Mouse (Mus musculus): ENCODE results near the gene Adgrg3. TPM values are rescaled to one million over a fixed set of nuclear protein-coding genes. Genes with fewer than 3 reads are reported as not detected.

Gene Adgrg3
- total RNA-seq, 2 experiments from 2014 or later: 142 to 170 TPM

DNA sequence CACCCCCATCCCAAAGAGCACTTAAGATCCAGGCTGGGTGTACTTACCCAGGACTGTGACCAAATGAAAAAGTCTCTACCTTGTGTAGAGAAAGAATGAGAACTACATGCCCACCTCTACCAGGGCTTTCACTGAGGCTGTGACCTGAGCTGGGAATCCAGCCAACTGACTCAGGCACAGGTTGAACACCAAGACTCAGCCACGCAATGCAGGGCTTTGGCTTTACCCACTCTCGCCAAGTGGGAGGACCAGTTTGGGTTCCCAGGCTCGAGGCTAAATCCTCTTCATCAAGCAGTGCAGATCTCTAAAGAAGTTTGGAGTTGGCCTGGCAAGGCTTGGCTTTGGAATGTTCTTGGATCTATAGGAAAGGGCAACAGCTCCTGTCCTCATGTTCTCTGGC lies 58.0 kb downstream of the Adgrg3 start:
- ATAC-seq (replicated peaks; ENCODE audit: poor library complexity, severe bottlenecking): no peak

DNA sequence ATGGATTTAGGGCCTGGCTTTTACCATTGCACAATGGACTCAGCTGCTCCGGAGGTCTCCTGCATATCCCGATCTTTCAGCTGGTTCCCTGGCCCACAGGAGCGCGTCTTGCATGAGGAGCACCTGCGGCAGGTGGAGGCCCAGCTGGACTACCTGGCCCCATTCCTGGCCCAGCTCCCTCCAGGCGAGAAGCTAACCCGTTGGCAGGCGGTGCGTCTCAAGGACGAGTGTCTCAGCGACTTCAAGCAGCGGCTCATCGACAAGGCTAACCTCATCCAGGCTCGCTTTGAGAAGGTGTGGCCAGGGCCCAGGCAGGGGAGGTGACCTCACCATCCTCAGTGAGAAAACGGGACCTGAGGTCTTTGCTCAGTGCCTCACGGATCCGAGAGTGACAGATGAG lies 58.7 kb downstream of the Adgrg3 start:
- no peak for ATAC-seq (replicated peaks; ENCODE audit: poor library complexity, severe bottlenecking)

DNA sequence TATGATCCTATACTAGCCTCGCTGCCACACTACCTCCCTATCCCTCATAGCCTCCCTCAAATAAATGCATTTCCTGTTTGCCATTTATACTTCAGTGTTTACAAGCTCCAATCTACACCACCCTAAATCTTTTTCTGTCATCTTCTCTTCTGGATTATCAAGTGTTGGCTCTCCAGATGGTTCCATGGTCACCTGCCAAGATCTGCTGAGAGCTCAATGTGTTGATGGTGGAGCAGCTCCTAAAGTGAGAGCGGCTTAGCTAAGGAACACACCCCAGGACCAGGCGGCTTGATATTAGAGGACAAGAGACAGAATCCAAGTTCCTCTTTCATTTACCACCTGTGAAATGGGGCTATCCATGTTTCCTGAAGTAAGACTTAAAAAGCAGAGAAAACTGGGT lies 60.6 kb downstream of the Adgrg3 start:
- no peak for ATAC-seq (replicated peaks; ENCODE audit: poor library complexity, severe bottlenecking)

DNA sequence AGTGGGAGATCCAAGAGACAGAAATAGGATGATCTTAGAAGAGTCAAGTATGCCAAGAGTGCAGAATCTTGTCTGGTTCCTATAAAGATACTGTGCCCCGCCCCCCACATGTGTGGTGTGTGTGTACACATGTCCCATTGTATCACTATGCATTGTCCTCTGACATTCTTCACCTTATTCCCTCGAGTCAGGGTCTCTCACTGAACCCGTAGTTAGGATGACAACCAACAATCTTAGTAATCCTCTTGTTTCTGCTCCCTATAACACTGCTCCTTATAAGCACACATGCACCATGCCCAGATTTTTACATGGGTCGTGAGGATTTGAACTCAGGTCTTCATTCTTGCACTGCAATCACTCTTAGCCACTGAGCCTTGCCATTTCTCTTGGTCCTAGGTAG lies 61.8 kb downstream of the Adgrg3 start:
- no peak for ATAC-seq (replicated peaks; ENCODE audit: poor library complexity, severe bottlenecking)

DNA sequence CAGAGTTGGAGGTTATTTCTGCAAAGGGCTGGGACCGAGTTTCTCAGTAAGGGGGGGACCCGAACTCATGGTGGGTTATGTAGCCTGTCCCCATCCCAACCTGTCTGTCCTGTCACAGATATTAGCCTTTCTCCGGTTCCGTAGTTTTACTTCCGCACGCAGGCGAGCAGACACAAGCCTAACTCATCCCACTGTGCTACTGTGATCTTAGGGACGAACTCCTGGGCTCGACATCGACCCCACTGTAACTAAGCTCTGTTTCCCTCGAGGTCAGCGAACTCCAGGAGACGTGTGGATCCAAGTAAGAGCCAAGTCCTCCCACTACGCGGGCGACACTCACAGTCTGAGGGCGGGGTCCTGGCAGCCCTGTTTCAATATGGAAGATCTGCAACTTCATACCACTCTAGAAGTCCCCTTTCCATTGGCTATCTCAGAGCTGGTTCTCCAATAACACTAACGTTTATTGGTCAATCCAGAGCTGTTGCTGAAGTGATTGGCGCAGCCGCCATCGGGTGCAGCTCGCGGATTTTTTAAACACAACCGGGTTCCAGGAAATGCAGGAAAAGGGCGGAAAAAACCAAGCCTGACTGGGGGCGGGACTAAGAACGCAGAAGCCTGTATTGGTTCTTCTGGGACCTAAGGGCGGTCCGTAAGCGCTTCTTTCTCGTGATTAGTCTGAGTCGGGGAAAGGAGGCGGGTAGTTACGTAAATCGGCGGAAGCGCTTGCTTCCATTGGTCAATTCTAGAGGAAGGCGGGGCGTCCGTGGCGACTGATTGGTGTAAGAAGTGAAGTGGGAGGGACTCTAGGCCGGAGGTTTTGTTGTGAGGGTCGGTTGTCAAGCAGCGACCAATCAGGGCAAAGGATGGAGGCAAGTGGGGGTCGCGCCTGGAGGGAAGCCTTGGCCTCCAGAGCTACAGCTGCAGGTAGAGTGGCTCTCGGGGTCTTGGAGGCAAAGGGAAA lies 63.2 kb downstream of the Adgrg3 start, which contains the start of gene Katnb1:
Gene Katnb1 (plus strand): TSS at position 806 of the 961 bp plus-strand sequence.
- peak; percentile 84 for ATAC-seq (replicated peaks; ENCODE audit: poor library complexity, severe bottlenecking)

DNA sequence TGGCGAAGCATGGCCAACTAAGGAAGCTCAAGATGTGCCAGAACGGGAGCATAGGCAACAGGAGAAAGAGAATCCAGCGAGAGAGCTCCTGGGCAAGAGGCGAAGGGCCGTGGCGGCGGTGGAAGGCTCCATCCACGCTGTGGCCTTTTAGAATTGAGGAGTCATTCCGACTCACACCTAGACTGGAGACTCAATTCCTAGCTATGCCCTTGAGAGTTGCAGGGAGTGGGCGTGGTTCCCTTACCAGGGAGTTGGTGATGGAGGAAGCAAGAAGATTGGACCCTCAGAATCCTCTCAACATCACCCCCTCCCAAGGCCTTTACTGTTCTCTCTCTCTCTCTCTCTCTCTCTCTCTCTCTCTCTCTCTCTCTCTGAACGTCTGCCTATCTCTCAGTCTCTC lies 64.2 kb downstream of the Adgrg3 start:
- no peak for ATAC-seq (replicated peaks; ENCODE audit: poor library complexity, severe bottlenecking)

DNA sequence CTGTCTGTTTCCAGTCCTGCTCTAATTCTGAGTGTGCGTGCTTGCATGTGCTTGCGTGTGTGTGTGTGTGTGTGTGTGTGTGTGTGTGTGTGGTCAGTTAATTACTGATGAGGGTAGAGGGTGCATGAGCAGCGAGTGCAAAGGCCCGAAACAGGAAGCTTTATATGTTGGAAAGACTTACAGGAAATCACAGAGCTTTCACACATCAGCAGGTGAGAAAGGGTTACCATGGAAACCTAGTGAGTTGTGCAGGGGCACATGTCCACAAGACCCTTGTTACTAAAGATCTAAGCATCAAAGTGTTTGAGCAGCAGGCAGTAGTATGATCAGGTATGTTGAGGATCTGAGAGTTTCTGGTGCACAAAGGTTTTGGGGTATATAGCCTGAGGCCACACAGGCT lies 66.8 kb downstream of the Adgrg3 start:
- no peak for ATAC-seq (replicated peaks; ENCODE audit: poor library complexity, severe bottlenecking)

DNA sequence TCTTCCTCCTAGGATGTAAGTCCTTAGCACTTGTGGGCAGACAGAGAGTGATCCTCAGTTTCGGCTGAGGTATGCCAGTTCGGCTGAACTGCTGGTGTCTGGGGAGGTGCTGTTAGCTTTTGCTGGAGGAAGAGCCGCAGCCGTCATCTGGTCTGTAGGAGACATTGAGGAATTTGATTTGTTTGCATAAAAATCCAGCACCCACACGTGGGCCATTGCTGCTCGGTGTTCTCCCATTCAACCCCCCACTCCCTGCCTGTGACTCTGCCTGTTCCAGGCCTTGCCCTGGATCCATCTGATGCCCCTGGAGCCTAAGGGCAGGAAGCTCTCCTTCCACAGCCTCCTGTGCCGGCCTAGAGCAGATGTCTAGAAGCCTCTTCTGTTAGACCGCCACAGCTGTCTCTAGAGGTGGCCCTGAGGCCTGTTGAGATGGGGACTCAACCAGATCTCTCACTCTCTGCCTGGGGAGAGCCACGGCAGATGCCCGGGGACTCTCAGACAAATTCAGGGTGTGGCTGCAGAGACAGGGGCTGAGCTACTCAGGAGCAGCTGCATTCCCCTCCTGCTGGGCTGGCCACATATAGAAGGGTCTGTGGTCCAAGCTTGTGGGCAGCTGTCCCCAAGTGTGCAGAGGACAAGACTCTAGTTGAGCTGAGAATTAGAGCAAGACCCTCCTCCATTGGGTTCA lies 67.4 kb downstream of the Adgrg3 start:
- no peak for ATAC-seq (replicated peaks; ENCODE audit: poor library complexity, severe bottlenecking)

DNA sequence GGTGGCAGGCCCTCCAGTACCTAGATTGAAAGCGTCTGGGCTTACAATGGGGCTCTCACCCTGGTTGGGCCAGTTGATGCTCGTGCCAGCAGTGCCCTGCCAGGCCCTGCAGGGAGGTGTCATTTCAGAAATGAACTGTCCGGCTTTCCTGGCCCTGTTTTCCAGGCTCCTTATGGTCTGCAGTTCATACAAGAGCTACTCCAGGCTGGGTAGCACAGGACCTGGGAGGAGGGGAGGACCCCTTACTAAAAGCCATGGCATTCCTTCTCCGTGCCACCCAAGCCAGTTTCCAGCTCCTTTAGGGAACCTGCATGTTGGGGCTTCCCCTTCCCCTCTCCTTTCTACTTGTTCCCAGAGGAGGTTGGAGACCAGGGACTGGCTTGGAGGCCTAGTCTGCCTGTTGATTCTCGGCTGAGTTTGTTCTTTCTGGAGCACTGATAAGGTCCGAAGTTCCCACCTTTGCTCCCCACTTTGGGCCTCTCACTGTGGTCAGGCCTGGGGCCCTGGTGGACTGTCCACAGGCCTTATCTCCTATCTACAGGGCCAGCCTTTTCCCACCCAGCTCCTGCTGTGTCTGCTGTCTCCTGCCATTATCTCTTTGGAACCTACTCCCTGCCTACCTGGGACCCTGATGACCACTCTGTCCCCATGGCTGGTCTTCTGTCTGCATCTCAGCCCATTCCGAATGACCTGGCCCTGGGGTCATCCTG lies 68.1 kb downstream of the Adgrg3 start:
- ATAC-seq (replicated peaks; ENCODE audit: poor library complexity, severe bottlenecking): no peak

DNA sequence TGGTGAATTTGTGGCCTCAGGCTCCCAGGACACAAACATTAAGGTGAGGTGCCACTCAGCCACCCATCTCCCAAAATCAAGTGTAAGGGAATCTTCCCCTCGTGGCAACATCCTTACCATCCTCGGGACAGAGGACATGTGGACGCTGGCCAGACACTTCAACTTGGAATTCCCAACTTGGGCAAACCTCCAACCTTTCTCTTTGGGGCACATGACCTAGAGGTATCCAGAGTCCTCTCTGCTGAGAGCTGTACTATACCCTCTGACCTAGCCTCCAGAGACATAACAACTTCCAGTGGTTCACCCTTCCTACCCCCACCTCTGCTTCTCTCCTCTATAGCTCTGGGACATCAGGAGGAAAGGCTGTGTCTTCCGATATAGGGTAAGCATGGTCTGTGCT lies 76.1 kb downstream of the Adgrg3 start:
- no peak for ATAC-seq (replicated peaks; ENCODE audit: poor library complexity, severe bottlenecking)

Other genes with a start within 250 kb of the Adgrg3 start
- gene Cx3cl1, start 245.7 kb upstream of the Adgrg3 start, total RNA-seq (2014; fragmentation: Nextera tagmentation): 0.19 and 1.3 TPM in 2 replicates
- gene Cx3cl1, start 245.7 kb upstream of the Adgrg3 start, total RNA-seq (2017): not detected in 2 replicates
- gene Ccl17, start 207.2 kb upstream of the Adgrg3 start, total RNA-seq (2014; fragmentation: Nextera tagmentation): not detected in 2 replicates
- gene Ccl17, start 207.2 kb upstream of the Adgrg3 start, total RNA-seq (2017): not detected in 2 replicates
- gene Coq9, start 179.4 kb upstream of the Adgrg3 start, total RNA-seq (2014; fragmentation: Nextera tagmentation): 49.5 and 54.4 TPM in 2 replicates
- gene Coq9, start 179.4 kb upstream of the Adgrg3 start, total RNA-seq (2017): 46.6 and 57.4 TPM in 2 replicates
- gene Ciapin1, start 179.3 kb upstream of the Adgrg3 start, total RNA-seq (2014; fragmentation: Nextera tagmentation): 45.7 and 48.0 TPM in 2 replicates
- gene Ciapin1, start 179.3 kb upstream of the Adgrg3 start, total RNA-seq (2017): 46.1 and 72.3 TPM in 2 replicates
- gene Polr2c, start 160.2 kb upstream of the Adgrg3 start, total RNA-seq (2014; fragmentation: Nextera tagmentation): 57.6 and 75.3 TPM in 2 replicates
- gene Polr2c, start 160.2 kb upstream of the Adgrg3 start, total RNA-seq (2017): 55.6 and 74.5 TPM in 2 replicates
- not detected in 2 replicates for gene Dok4, start 141.4 kb upstream of the Adgrg3 start, total RNA-seq (2014; fragmentation: Nextera tagmentation)
- 0.13 and 0.62 TPM in 2 replicates for gene Dok4, start 141.4 kb upstream of the Adgrg3 start, total RNA-seq (2017)
- gene Ccdc102a, start 99.6 kb upstream of the Adgrg3 start, total RNA-seq (2014; fragmentation: Nextera tagmentation): not detected in 2 replicates
- gene Ccdc102a, start 99.6 kb upstream of the Adgrg3 start, total RNA-seq (2017): 0.34 and 1.5 TPM in 2 replicates
- not detected in 2 replicates for gene Adgrg5, start 94.0 kb upstream of the Adgrg3 start, total RNA-seq (2014; fragmentation: Nextera tagmentation)
- gene Adgrg5, start 94.0 kb upstream of the Adgrg3 start, total RNA-seq (2017): not detected in 2 replicates
- 115 and 208 TPM in 2 replicates for gene Adgrg1, start 42.9 kb upstream of the Adgrg3 start, total RNA-seq (2014; fragmentation: Nextera tagmentation)
- 50.3 and 50.9 TPM in 2 replicates for gene Adgrg1, start 42.9 kb upstream of the Adgrg3 start, total RNA-seq (2017)
- gene Drc7, start 37.4 kb downstream of the Adgrg3 start, total RNA-seq (2014; fragmentation: Nextera tagmentation): 1.8 and 2.5 TPM in 2 replicates
- gene Drc7, start 37.4 kb downstream of the Adgrg3 start, total RNA-seq (2017): 1.2 and 3.7 TPM in 2 replicates
- 14.3 and 17.6 TPM in 2 replicates for gene Katnb1, start 63.5 kb downstream of the Adgrg3 start, total RNA-seq (2014; fragmentation: Nextera tagmentation)
- gene Katnb1, start 63.5 kb downstream of the Adgrg3 start, total RNA-seq (2017): 33.2 and 34.4 TPM in 2 replicates
- gene Kifc3, start 185.1 kb downstream of the Adgrg3 start, total RNA-seq (2014; fragmentation: Nextera tagmentation): 0.26 and 1.1 TPM in 2 replicates
- gene Kifc3, start 185.1 kb downstream of the Adgrg3 start, total RNA-seq (2017): 3.2 and 4.1 TPM in 2 replicates

All from granulocyte monocyte progenitor cell, adult 5-6 weeks (primary cell).